In the genomic region with DNA sequence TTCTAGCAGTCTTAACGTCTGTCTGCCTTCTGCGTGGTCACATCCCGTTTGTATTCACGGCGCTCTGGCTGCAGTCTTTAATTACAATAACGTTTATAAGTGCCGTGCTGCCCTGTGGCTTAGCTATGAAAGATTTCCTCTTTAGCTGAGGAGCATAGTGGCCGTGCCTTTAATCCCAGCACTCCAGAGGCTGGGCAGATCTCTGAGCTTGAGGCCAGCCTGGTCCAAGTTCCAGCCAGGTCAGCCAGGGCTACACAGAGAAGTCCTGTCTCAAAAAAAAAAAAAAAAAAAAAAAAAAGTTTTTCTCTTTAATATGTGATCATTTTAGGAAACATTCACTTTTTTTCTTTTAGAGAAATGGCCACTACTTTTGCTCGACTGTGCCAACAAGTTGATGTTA, we compare ENCODE assay signal across 22 mouse cellular contexts. TPM values are rescaled to one million over a fixed set of nuclear protein-coding genes. Genes with fewer than 3 reads are reported as not detected.
DNase-seq lines count a peak whose midpoint lies in the region; ATAC-seq and TF ChIP-seq lines count a peak whose summit lies in the region.
"Had no signal": no experiment of that assay in that cellular context is flagged by ENCODE, and none has a peak within 500 bp of the region (broad histone marks: within the 10 kb centered on the region; RNA-seq: fewer than 3 reads in every experiment).

No protein-coding gene starts in this region.

- 78% methylated on average over 9 of the region's 9 CpGs for WGBS in kidney, embryonic 16.5 days
- 33% methylated on average over 9 of the region's 9 CpGs for WGBS in midbrain, postnatal 0 days

- no peak overlapping the region for H3K4me2 ChIP-seq in kidney, embryonic 16.5 days (replicated peaks; ENCODE audit: low read depth, low read length)
- no peak overlapping the region for H3K4me2 ChIP-seq in midbrain, postnatal 0 days (ENCODE audit: low read depth, low read length, poor library complexity, severe bottlenecking)
- H3K4me2 ChIP-seq: embryonic facial prominence, embryonic 13.5 days; forebrain, embryonic 12.5 days; forebrain, embryonic 15.5 days; heart, embryonic 11.5 days; hindbrain, embryonic 12.5 days; hindbrain, embryonic 15.5 days had no signal

- no peak overlapping the region for H3K4me3 ChIP-seq in kidney, embryonic 16.5 days (ENCODE audit: low read length)
- no peak overlapping the region for H3K4me3 ChIP-seq in midbrain, postnatal 0 days (ENCODE audit: low read depth, low read length)
- H3K4me3 ChIP-seq: embryonic facial prominence, embryonic 13.5 days; erythroblast, embryonic 14.5 days; forebrain, embryonic 12.5 days; forebrain, embryonic 15.5 days; heart, adult 2 months; hindbrain, embryonic 12.5 days; hindbrain, embryonic 15.5 days had no signal

- H3K36me3 ChIP-seq in kidney, embryonic 16.5 days (ENCODE audit: insufficient read depth, low read length): peaks cover 30% of the 10 kb centered on the region
- peaks cover 42% of the 10 kb centered on the region; the same call in 1 of the 2 replicates for H3K36me3 ChIP-seq in midbrain, postnatal 0 days (ENCODE audit: insufficient read depth, low read length)

- peak; percentile 43 for DNase-seq in kidney, adult 18-20 months
- DNase-seq in kidney, adult 9 months: peak; percentile 73
- no peak for DNase-seq in kidney, postnatal 4 days
- peak; percentile 39 to 76 for DNase-seq in kidney, postnatal 25 days
- DNase-seq in midbrain, postnatal 0 days (ENCODE audit: low spot score): no peak
- DNase-seq: adrenal gland, adult 2 months; adrenal gland, postnatal 14 days; cerebellum, adult 11 months; cerebellum, adult 2 months; cerebellum, adult 9-11 months; cerebellum, postnatal 25 days; gastrocnemius, postnatal 25 days; heart, adult 2 months had no signal

- no peaks in the 10 kb centered on the region for H3K9me3 ChIP-seq in kidney, embryonic 16.5 days (ENCODE audit: low read length)
- H3K9me3 ChIP-seq in midbrain, postnatal 0 days (ENCODE audit: low read length): no peaks in the 10 kb centered on the region
- H3K9me3 ChIP-seq: embryonic facial prominence, embryonic 13.5 days; forebrain, embryonic 12.5 days; forebrain, embryonic 15.5 days; hindbrain, embryonic 12.5 days; hindbrain, embryonic 15.5 days had no signal

- no peak overlapping the region for H3K9ac ChIP-seq in kidney, embryonic 16.5 days (replicated peaks; ENCODE audit: low read length)
- no peak overlapping the region for H3K9ac ChIP-seq in midbrain, postnatal 0 days (replicated peaks; ENCODE audit: low read length, poor library complexity, severe bottlenecking)
- H3K9ac ChIP-seq: embryonic facial prominence, embryonic 13.5 days; forebrain, embryonic 12.5 days; forebrain, embryonic 15.5 days; hindbrain, embryonic 12.5 days; hindbrain, embryonic 15.5 days had no signal

- H3K27ac ChIP-seq in kidney, embryonic 16.5 days (ENCODE audit: low read length): no peak overlapping the region
- H3K27ac ChIP-seq in midbrain, postnatal 0 days (ENCODE audit: low read depth, low read length): no peak overlapping the region
- H3K27ac ChIP-seq: embryonic facial prominence, embryonic 13.5 days; forebrain, embryonic 12.5 days; forebrain, embryonic 15.5 days; heart, adult 2 months; hindbrain, embryonic 12.5 days; hindbrain, embryonic 15.5 days had no signal

- no peak for TF ChIP-seq CTCF in midbrain, postnatal 0 days (IDR thresholded peaks at IDR 0.05)

- H3K27me3 ChIP-seq in kidney, embryonic 16.5 days (ENCODE audit: insufficient read depth, low read length): no peaks in the 10 kb centered on the region
- no peaks in the 10 kb centered on the region for H3K27me3 ChIP-seq in midbrain, postnatal 0 days (ENCODE audit: insufficient read depth, low read length)
- H3K27me3 ChIP-seq: embryonic facial prominence, embryonic 13.5 days; forebrain, embryonic 12.5 days; forebrain, embryonic 15.5 days; hindbrain, embryonic 12.5 days; hindbrain, embryonic 15.5 days had no signal

- ATAC-seq in kidney, embryonic 16.5 days (ENCODE audit: low FRiP score, low TSS enrichment): no peak
- no peak for ATAC-seq in midbrain, postnatal 0 days (ENCODE audit: low FRiP score)
- ATAC-seq: CD4-positive, CD25-positive, alpha-beta regulatory T cell, adult 4 months; forebrain, embryonic 15.5 days had no signal

- H3K4me1 ChIP-seq in kidney, embryonic 16.5 days (ENCODE audit: insufficient read depth, low read length): no peaks in the 10 kb centered on the region
- no peaks in the 10 kb centered on the region for H3K4me1 ChIP-seq in midbrain, postnatal 0 days (ENCODE audit: insufficient read depth, low read length)
- H3K4me1 ChIP-seq: embryonic facial prominence, embryonic 13.5 days; forebrain, embryonic 12.5 days; forebrain, embryonic 15.5 days; hindbrain, embryonic 12.5 days; hindbrain, embryonic 15.5 days had no signal

RNA-seq across cellular contexts. Expression of gene Gnb4, which starts 42.5 kb away (rescaled TPM):
- polyA plus RNA-seq in kidney, embryonic 16.5 days (2015; fragmentation: Nextera tagmentation; extraction: Ambion mirVana): 54.5 and 60.7 TPM in 2 replicates
- 118 and 150 TPM in 2 replicates for total RNA-seq in midbrain, postnatal 0 days (2014; rRNA removed)
- 121 and 127 TPM in 2 replicates for polyA plus RNA-seq in midbrain, postnatal 0 days (2015; fragmentation: Nextera tagmentation; extraction: Ambion mirVana)

RNA-seq across cellular contexts. Expression of gene Mfn1, which starts 44.6 kb away (rescaled TPM):
- 35.2 and 37.6 TPM in 2 replicates for polyA plus RNA-seq in kidney, embryonic 16.5 days (2015; fragmentation: Nextera tagmentation; extraction: Ambion mirVana)
- 27.5 and 37.8 TPM in 2 replicates for total RNA-seq in midbrain, postnatal 0 days (2014; rRNA removed)
- polyA plus RNA-seq in midbrain, postnatal 0 days (2015; fragmentation: Nextera tagmentation; extraction: Ambion mirVana): 29.9 and 39.4 TPM in 2 replicates

Comparison
In these comparisons a context has a peak if more than half of its experiments do, and no peak if none do; other contexts are left out.
1. DNase-seq: peak in kidney, adult 18-20 months (single experiment), kidney, adult 9 months (single experiment) and kidney, postnatal 25 days (2 of 2); none in kidney, postnatal 4 days (0 of 2) and midbrain, postnatal 0 days (single experiment).